In the genomic region with DNA sequence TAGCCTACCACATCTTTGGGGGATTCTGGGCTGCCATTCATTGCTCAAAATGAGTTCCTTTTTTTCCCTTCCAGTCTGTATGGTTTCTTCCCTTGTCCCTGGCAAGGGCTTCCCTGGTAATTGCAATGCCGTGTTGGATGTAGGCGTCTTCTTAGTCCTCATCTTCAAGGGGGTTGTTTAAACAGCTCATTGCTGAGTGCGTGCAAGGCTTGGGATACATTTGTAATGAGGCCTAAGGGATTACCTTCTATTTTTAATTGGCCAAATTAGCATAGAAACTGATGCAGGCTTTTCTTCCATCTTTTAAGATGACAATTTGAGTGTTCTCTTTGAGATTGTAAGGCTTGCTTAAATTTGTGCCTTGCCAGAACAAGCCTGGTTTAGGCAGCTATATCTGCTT, we compare ENCODE assay signal across 22 mouse cellular contexts.
DNase-seq lines count a peak whose midpoint lies in the region; ATAC-seq and TF ChIP-seq lines count a peak whose summit lies in the region.
"Had no signal": no experiment of that assay in that cellular context is flagged by ENCODE, and none has a peak within 500 bp of the region (broad histone marks: within the 10 kb centered on the region; RNA-seq: fewer than 3 reads in every experiment).

No protein-coding gene starts in this region.

- no peak overlapping the region for H3K27ac ChIP-seq in midbrain, embryonic 14.5 days (replicated peaks; ENCODE audit: low read depth, low read length)
- H3K27ac ChIP-seq in midbrain, postnatal 0 days (ENCODE audit: low read depth, low read length) = no peak overlapping the region
- H3K27ac ChIP-seq in forebrain, embryonic 14.5 days (ENCODE audit: low read depth, low read length) = no peak overlapping the region
- H3K27ac ChIP-seq in hindbrain, embryonic 11.5 days (ENCODE audit: low read depth, low read length) = no peak overlapping the region
- H3K27ac ChIP-seq: hindbrain, embryonic 15.5 days; liver, embryonic 12.5 days had no signal

- ATAC-seq in frontal cortex, adult (ENCODE audit: low TSS enrichment) = peak; percentile 77
- peak; percentile 26; the same call in 1 of the 2 replicates for ATAC-seq in midbrain, embryonic 14.5 days (ENCODE audit: low FRiP score, low TSS enrichment)
- no peak for ATAC-seq in midbrain, postnatal 0 days (ENCODE audit: low FRiP score)
- ATAC-seq in forebrain, embryonic 14.5 days = peak; percentile 84
- no peak for ATAC-seq in hindbrain, embryonic 11.5 days (ENCODE audit: low FRiP score)
- ATAC-seq: CD4-positive, CD25-positive, alpha-beta regulatory T cell, adult 4 months; inflammation-experienced regulatory T-cells, adult 6 months; liver, embryonic 12.5 days; liver, postnatal 0 days had no signal

- no peaks in the 10 kb centered on the region for H3K4me1 ChIP-seq in midbrain, embryonic 14.5 days (ENCODE audit: control insufficient read depth, insufficient read depth, low read length)
- no peaks in the 10 kb centered on the region for H3K4me1 ChIP-seq in midbrain, postnatal 0 days (ENCODE audit: insufficient read depth, low read length)
- no peaks in the 10 kb centered on the region for H3K4me1 ChIP-seq in forebrain, embryonic 14.5 days (ENCODE audit: control insufficient read depth, insufficient read depth, low read length)
- no peaks in the 10 kb centered on the region for H3K4me1 ChIP-seq in hindbrain, embryonic 11.5 days (replicated peaks; ENCODE audit: control insufficient read depth, insufficient read depth, low read length)
- H3K4me1 ChIP-seq: hindbrain, embryonic 15.5 days; liver, embryonic 12.5 days had no signal

- no peak for TF ChIP-seq CTCF in midbrain, postnatal 0 days (IDR thresholded peaks at IDR 0.05)

- H3K4me3 ChIP-seq in midbrain, embryonic 14.5 days (replicated peaks; ENCODE audit: low read depth, low read length) = no peak overlapping the region
- no peak overlapping the region for H3K4me3 ChIP-seq in midbrain, postnatal 0 days (ENCODE audit: low read depth, low read length)
- H3K4me3 ChIP-seq in forebrain, embryonic 14.5 days (ENCODE audit: low read depth, low read length) = no peak overlapping the region
- no peak overlapping the region for H3K4me3 ChIP-seq in hindbrain, embryonic 11.5 days (ENCODE audit: low read depth, low read length)
- H3K4me3 ChIP-seq: hindbrain, embryonic 15.5 days; liver, embryonic 12.5 days had no signal

- WGBS in midbrain, embryonic 14.5 days = 53% methylated on average over 3 of the region's 3 CpGs
- WGBS in midbrain, postnatal 0 days = 38% methylated on average over 3 of the region's 3 CpGs
- WGBS in forebrain, embryonic 14.5 days = 12% methylated on average over 3 of the region's 3 CpGs
- WGBS in hindbrain, embryonic 11.5 days = 92% methylated on average over 3 of the region's 3 CpGs

- no peak overlapping the region for H3K4me2 ChIP-seq in midbrain, embryonic 14.5 days (ENCODE audit: low read length)
- no peak overlapping the region for H3K4me2 ChIP-seq in midbrain, postnatal 0 days (ENCODE audit: low read depth, low read length, poor library complexity, severe bottlenecking)
- no peak overlapping the region for H3K4me2 ChIP-seq in forebrain, embryonic 14.5 days (ENCODE audit: low read length)
- no peak overlapping the region for H3K4me2 ChIP-seq in hindbrain, embryonic 11.5 days (replicated peaks; ENCODE audit: low read depth, low read length)
- H3K4me2 ChIP-seq: heart, embryonic 11.5 days; hindbrain, embryonic 15.5 days; liver, embryonic 12.5 days had no signal

- H3K9ac ChIP-seq in midbrain, embryonic 14.5 days (replicated peaks; ENCODE audit: low read length) = no peak overlapping the region
- no peak overlapping the region for H3K9ac ChIP-seq in midbrain, postnatal 0 days (replicated peaks; ENCODE audit: low read length, poor library complexity, severe bottlenecking)
- no peak overlapping the region for H3K9ac ChIP-seq in forebrain, embryonic 14.5 days (ENCODE audit: low read length)
- H3K9ac ChIP-seq in hindbrain, embryonic 11.5 days (ENCODE audit: low read depth, low read length) = no peak overlapping the region
- H3K9ac ChIP-seq: hindbrain, embryonic 15.5 days; liver, embryonic 12.5 days; liver, postnatal 0 days had no signal

- DNase-seq in frontal cortex, postnatal 36 days (ENCODE audit: low spot score in 2 of 2) = no peak
- DNase-seq in midbrain, embryonic 14.5 days = peak; percentile 46
- DNase-seq in midbrain, postnatal 0 days (ENCODE audit: low spot score) = no peak
- DNase-seq in forebrain, embryonic 14.5 days (ENCODE audit: low spot score) = peak; percentile 72
- no peak for DNase-seq in layer of hippocampus, adult 18-20 months (ENCODE audit: low spot score in 2 of 2)
- no peak for DNase-seq in hindbrain, embryonic 11.5 days (ENCODE audit: low spot score)
- DNase-seq: adrenal gland, postnatal 25 days; cerebellum, adult 2 months; cerebellum, postnatal 25 days; gastrocnemius, postnatal 14 days; kidney, adult 18-20 months; kidney, postnatal 36 days; left cerebral cortex, postnatal 4 days; liver, postnatal 0 days; lung, postnatal 36 days; thymus, postnatal 4 days had no signal

- H3K27me3 ChIP-seq in midbrain, embryonic 14.5 days (ENCODE audit: control insufficient read depth, insufficient read depth, low read length) = no peaks in the 10 kb centered on the region
- 0 out of 2 replicates have a peak, but pooled peaks cover 5% of the 10 kb centered on the region for H3K27me3 ChIP-seq in midbrain, postnatal 0 days (ENCODE audit: insufficient read depth, low read length)
- H3K27me3 ChIP-seq in forebrain, embryonic 14.5 days (replicated peaks; ENCODE audit: control insufficient read depth, insufficient read depth, low read length) = no peaks in the 10 kb centered on the region
- H3K27me3 ChIP-seq in hindbrain, embryonic 11.5 days (ENCODE audit: control insufficient read depth, insufficient read depth, low read length) = no peaks in the 10 kb centered on the region
- H3K27me3 ChIP-seq: hindbrain, embryonic 15.5 days; liver, embryonic 12.5 days had no signal

- H3K36me3 ChIP-seq in midbrain, embryonic 14.5 days (ENCODE audit: control insufficient read depth, insufficient read depth, low read length) = no peaks in the 10 kb centered on the region
- H3K36me3 ChIP-seq in midbrain, postnatal 0 days (ENCODE audit: insufficient read depth, low read length) = no peaks in the 10 kb centered on the region
- H3K36me3 ChIP-seq in forebrain, embryonic 14.5 days (ENCODE audit: control insufficient read depth, insufficient read depth, low read length) = no peaks in the 10 kb centered on the region
- H3K36me3 ChIP-seq in hindbrain, embryonic 11.5 days (ENCODE audit: control insufficient read depth, insufficient read depth, low read length) = 0 out of 2 replicates have a peak, but pooled peaks cover 2% of the 10 kb centered on the region
- H3K36me3 ChIP-seq: hindbrain, embryonic 15.5 days had no signal

- no peaks in the 10 kb centered on the region for H3K9me3 ChIP-seq in midbrain, embryonic 14.5 days (ENCODE audit: control insufficient read depth, low read length)
- no peaks in the 10 kb centered on the region for H3K9me3 ChIP-seq in midbrain, postnatal 0 days (ENCODE audit: low read length)
- H3K9me3 ChIP-seq in forebrain, embryonic 14.5 days (replicated peaks; ENCODE audit: control insufficient read depth, low read length) = no peaks in the 10 kb centered on the region
- H3K9me3 ChIP-seq in hindbrain, embryonic 11.5 days (ENCODE audit: control insufficient read depth, low read length) = no peaks in the 10 kb centered on the region
- H3K9me3 ChIP-seq: hindbrain, embryonic 15.5 days; liver, embryonic 12.5 days had no signal

Comparison
In these comparisons a context has a peak if more than half of its experiments do, and no peak if none do; other contexts are left out.
1. ATAC-seq: peak in frontal cortex, adult (single experiment), midbrain, embryonic 14.5 days (single experiment) and forebrain, embryonic 14.5 days (single experiment); none in midbrain, postnatal 0 days (single experiment) and hindbrain, embryonic 11.5 days (single experiment).
2. DNase-seq: peak in midbrain, embryonic 14.5 days (single experiment) and forebrain, embryonic 14.5 days (single experiment); none in frontal cortex, postnatal 36 days (0 of 2), midbrain, postnatal 0 days (single experiment), layer of hippocampus, adult 18-20 months (0 of 2) and hindbrain, embryonic 11.5 days (single experiment).